Mouse (Mus musculus) adipocyte (in vitro differentiated cells): ENCODE data around the gene Tmbim6.
A peak's percentile ranks its signal among the peaks of the same experiment; 100 is the strongest.

Experiments used
- DNase-seq: peaks from one replicate; pipeline ENCODE4 v3.0.0-alpha.2; 2016; ENCODE audit warnings: low spot score

The Tmbim6 gene

DNA sequence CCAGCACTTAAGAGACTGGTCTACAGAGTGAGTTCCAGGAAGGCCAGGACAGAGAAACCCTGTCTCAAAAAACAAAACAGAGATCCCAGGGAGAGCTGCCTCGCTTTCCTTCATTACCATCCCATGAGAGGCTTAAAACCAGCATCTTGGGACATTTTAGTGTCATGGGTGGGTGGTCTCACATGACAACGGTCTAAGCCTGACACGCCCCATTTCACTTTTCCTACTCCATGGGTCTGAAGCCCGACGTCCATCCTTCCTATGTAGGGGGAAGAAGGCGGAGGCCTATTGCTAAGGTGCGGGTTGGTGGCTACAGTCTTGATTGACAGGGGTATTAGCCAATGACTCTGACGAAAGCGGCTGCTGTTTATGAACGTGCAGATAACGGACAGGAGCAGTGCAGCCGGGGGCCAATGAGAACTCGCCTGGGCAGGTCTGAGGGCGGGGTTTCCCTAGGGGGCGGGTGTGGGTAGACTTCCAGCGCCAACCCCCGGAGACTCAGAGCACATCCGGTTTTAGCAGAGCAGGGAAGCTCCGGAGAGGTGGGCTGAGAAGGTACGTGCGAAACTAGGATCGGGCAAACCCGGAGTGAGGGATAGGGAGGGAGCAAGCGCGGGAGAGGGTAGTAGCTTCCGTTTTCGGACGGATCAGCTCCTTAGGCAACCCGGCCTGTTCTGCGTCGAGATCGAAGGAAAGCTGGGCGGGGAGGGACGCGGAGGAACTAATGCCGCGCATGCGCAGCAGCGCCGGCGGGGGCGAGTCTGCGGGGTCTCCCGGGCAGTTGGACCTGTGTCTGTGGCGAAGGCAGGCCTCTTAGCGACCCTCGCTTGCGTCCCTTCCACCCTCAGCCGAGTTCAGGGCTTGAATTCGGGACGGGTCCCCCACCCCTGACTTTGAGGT lies at the start of gene Tmbim6:
Gene Tmbim6 (plus strand): TSS at position 397 of the 900 bp plus-strand sequence.
- peak; percentile 100 for DNase-seq

DNA sequence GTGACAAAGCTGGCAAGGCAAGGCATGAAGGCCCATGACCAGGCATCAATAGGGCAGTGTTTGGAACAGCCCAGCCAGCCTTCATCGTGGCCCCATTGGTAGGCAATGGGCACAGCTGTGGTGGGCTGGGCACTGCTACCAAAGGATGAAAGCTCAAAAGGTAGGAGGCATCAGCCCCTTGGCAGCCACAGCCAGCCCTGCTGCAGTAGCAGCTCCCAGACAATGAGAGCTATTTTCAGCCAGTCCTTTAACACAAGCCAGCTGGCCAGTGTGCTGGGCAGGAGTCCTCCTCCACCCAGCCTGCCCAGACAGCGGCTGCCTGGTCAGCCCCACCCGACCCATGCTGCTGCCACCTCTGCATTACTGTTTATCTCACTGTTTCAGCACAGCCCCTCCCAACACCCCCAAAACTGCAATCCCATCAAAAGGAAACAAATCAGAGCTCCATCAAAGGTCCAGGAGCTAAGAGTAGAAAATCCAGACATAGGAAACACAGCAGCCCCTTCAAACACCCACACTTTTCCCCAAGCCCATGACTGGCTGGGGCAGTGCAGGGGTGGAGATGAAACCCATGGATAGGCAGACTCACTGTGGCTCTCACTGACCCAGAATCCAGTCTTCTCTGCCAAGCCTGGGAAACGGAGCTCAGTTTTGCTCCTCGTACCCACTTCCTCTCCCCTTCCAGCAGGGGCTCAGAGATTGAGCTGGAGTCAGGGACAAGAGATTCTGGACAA lies 49.1 kb upstream of the Tmbim6 start:
- peak; percentile 57 for DNase-seq

DNA sequence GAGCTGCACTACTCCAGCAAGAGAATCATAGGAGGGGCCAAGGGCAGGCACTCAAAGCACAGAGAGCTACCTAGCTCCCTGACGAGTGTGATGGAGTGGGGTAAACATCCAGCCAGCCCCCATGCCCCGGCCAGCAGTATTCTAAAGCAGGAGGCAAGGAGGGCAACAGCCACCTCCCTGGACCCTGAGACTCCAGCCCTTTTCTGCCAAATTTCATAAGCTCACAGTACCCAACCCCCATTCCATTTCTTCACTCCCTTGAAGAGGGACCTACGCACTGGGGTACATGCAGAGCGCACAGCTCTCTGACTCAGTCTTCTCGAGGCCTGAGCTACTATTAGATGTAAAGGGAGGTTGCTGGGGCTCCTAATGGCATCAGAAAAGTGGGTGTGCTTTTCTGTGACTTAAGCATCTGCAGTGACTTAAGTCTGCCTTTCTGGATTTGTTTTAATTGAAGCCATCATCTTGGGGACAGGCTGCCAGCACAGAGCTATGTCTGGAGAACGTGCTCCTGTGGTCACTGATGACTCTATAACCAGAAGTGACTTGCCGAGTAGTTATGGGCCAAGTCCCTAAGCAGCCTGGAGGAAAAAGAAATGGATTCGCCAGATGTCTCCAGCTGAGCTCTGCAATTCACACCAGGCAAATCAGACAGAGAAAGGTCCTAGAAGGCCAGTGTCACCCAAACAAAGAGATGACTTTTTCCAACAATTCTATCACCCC lies 48.4 kb upstream of the Tmbim6 start:
- DNase-seq, result no peak

DNA sequence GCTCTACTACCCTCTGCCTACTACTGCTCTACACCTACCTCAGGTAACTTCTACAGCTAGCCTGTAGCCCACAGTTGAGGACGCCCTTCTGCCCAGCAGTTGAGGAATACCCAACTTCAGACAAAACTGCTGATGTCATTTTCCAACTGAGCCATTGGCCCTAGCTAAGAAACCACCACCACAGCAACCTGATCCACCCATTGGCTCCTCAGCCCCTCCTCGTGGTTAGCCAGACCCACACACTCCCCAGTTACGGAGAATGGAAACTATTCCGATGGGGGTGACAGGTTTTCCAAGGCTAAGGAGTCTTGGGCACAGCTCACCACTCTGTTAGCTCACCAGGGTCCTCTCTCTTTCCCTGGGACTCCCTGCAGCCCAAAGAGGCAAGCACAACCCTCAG lies 47.7 kb upstream of the Tmbim6 start:
- no peak for DNase-seq

DNA sequence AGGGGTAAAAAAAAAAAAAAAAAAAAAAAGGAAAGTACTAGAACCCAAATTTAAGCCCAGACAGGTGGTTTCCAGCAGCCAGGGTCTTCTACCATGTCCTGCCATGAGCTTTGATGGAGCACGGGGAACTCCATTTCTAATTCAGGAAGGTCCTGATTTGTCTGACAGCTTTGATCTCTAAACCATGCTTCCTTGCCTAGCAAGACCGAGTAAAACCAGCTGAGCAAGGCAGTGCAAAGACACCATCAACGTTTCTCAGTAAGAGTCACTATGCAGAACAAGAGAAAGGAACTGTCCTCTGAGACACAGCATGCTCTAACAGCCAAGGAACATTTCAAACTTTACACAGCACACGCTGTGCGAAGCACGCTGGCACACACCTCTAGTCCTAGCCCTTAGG lies 41.1 kb upstream of the Tmbim6 start:
- no peak for DNase-seq

DNA sequence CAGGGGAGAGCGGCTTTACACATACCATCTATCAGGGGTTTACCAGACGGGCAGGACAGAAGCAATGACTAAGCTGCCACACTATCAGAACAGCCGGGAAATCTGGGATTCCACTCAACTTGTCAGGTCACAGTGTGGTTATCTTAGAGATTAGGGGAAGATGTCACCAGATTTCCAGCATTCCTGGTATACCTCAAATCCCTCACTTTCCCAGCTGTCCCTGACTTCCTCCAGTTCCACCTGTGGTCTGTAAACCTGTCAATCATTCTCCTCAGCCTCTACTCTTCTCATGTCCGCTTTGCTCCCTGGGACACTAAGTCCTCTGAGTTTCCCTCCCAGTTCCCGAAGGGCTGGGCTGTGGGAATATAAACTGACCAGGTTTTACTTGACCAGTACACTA lies 40.4 kb upstream of the Tmbim6 start:
- no peak for DNase-seq

DNA sequence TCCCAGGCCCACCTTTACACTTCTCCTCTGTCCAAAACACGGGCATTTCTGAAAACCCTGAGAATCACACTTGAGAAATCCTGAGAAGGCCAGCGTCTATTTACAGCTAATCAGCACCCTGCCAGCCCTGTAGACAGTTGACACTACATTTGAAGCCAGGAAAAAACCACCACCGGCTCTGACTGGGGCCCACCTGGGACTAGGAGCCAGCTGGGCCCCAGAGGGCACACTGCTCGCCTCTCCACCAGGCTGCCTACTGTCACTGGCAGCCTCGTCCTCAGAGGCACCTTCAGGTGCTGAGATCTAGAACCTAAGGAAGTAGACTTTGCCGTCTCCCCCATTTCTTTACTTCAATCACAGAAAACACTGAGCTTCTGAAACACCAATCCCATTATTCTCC lies 37.0 kb upstream of the Tmbim6 start:
- DNase-seq, result no peak

DNA sequence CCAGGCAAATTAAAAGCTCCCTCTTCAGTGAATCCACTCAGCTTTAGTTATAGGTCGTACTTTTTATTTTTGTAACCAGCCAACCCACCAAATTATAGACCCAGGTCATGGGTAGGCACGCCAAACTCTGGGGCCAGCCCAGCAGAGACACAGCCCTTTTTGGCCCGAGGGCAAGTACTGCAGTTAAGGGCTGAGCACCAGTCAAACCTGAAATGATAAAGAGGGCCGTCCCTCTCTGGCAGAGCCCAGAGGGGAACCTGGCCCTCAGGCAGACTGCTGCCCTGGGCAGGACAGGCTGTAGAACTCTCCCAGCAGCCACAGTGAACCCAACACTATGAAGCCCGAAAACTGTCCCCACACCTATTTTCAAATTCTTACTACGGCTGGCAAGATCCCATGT lies 36.2 kb upstream of the Tmbim6 start:
- no peak for DNase-seq

DNA sequence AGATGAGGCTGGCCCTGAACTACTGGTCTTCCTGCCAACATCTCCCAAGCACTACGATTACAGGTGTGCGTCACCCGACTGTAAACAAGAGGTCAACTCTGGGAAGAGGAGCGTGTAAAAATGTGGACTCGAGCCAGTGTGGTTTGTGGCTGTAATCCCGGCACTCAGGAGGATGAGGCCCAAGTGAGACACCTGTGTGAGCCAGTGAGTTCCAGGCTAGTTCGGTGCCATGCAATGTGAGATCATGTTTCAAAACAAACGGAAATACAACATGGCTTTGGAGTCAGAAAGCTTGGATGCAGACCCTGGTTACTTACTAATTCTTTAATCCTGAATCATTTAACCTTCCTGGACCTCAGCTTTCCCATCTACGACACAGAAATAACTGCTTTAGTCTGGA lies 33.7 kb upstream of the Tmbim6 start:
- DNase-seq, result no peak

DNA sequence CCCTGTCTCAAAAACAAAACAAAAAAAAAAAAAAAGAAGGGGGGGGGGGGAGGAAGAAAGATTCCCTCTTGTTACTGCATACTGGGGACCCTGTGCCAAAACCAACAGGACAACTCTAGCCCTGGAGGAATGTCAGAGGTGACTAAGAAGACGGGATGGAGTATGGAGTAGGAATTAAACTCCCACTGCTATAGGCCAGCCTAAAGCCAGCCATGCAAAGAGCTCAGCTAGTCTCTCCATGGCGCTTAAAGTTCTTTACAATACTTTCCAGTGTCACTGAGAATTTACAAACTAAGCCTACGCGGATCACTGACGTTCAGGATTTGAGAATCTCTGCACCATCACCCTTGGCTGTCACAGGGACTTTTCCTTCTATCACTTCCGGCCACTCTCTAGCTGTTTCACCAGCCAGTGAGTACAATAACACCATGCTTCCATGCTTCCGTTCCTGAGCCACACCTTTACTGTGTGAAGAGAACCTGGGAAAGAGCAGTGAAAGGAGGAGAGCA lies 28.6 kb upstream of the Tmbim6 start:
- DNase-seq, result no peak

DNA sequence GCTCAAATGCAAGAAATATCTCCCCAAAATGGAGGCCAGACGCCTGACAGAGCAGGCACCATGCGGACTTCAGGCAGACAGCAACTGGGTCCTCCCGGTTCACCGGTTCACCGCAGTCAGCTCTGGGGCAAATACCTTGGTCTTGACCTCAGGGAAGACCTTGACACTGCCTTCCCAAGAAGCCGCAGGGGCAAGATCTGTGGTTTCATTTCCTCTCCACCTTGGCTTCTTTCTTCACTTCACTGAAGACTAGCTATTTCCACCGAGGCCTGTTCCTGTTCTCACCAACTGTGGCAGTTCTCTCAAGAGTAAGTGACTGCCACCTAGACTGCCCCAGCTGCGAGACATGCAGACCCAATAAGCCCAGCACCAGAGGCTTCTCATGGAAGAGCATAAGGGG lies 27.8 kb upstream of the Tmbim6 start:
- no peak for DNase-seq

DNA sequence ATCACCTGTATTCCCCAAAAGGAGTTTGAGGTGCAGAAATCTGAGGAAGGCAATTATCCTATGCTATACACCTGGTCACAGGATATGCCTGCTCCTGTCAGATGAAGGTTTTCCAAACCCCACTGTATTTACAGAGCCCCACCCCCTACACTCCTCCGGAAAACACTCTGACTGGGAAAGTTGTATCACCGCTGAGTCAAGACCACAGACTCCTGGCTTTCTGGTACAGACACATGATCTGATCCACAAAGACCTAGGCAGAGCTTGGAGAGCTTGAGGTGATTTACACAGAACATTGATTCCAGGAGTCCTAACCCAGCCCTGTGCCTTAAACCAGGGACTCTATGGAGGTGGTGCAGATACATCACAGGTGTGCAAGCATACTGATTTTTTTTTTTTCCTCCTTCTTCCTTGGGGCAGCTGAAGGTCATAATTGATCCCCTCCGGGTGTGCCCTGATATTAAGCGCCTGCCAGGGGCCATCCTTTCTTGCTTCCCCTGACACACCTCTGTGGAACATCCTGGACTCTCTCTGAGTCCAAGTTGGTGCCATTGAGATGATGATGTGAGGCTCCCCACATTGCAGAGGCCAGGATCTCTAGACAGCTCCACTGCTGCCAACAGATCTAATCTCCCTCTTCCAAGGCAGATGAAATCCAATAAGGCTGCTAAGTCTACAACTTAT lies 24.0 kb upstream of the Tmbim6 start:
- DNase-seq, result no peak

DNA sequence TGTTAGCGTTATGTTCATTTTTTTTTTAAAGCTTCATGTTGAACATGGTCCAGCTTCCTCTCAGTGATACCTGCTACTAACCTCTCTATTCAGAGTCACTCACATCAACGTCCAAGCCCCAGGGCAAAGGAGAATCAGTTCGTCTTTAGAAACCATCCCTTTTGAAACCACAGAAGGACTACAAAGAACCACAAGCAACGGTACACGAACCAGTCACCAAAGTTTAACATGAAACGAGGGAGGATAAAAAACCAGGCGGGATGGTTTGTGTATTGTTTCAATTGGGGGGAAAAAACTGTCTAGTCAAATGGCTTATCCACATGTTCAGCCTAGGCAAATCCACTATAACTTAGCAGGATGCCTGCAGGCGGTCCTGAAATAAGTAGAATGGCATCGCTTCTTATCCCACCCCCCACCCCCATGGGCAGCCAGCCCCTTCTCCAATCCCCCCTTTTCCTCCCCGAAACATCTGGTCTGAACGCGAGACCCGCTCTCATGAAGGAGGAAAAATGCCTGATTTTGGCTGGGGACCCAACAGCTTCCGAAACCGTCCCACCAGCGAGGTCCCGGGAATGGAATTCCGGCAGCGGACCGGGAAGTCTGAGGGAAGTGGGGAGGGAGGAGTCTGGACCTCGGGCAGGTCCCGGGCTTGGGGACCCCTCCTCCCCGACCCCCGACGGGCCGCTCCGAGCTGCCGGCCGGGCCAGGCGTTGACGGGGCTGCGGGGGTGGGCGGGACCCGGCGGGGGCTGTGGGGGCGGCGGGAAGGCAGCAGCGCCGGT lies 23.1 kb upstream of the Tmbim6 start:
- no peak for DNase-seq

DNA sequence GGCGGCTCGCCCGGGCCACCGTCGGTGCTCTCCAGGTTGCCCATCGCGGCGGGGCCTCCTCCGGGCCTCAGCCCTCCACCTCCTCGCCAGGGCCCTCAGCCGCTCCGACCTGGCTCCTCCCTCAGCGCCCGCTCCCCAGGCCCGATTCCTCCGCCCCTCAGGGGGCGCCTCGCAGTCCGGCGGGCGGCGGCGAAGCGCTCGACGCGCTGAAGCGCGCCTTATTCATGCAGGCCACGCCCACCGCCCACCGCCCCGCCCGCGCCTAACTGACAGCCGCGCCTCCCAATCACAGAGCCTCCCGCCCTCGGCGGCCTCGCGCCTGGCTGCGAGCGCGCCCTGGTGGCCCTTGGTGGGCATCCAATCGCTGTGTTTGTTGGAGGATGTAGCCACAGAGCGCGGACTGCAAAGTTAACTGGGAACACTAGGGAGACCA lies 22.4 kb upstream of the Tmbim6 start, which contains the start of gene Fmnl3:
Gene Fmnl3 (minus strand): TSS at position 224 of the 433 bp plus-strand sequence.
- DNase-seq, result peak; percentile 91

DNA sequence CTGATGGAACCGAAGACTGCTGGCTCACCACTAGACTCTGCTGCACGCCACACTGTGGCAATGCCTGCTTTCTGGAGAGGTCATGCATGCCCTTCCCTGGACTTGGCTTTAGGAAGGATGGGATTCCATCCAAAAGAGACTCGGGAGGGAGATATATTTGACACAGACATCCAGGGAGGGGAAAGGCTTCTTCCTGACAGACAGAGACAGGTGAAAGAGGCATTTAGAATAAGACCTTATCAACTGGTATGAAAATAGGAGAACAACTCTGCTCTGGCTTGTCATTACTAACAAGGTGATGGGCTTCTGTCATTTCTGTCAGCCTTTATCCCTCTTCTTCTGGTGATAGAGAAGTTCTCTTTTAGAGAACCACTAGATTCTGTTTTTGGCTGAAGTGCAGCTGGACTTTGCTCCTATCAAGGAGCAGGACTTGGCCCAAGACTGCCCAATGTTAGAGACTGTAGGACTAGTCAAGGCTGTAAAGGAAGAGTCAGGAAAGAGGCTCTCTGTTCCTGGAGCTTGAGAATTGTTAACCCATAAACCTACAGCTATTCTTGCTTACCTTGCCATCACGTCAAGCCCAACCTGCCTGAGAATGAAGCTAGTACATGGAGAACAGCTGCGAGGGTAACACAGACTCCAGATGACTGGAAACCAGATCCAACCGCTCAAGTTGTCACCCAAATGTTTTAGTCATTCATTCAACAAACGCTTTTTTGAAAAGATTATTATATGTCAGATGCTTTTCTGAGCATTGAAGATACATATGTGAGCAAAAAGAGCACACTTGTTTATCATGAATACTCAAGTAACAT lies 20.9 kb upstream of the Tmbim6 start:
- no peak for DNase-seq

DNA sequence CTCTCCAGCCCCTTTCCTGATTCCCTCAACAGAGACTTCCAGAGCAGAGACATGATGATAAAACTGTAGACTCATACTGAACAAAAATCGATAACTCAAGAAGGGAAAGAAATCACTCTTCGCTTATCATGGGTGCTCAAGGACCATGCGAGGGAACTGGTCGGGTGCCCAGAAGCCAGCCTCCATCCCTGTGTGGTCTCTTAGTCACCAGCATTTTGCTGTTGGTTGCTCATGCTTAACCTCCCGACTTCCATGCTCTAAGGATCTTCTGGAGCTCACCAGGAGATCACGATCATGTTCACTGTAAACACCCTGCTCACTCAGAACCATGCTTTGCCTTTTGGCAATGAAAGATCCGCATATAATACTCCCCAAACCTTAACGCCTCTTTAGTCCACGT lies 19.9 kb upstream of the Tmbim6 start:
- DNase-seq, result no peak

DNA sequence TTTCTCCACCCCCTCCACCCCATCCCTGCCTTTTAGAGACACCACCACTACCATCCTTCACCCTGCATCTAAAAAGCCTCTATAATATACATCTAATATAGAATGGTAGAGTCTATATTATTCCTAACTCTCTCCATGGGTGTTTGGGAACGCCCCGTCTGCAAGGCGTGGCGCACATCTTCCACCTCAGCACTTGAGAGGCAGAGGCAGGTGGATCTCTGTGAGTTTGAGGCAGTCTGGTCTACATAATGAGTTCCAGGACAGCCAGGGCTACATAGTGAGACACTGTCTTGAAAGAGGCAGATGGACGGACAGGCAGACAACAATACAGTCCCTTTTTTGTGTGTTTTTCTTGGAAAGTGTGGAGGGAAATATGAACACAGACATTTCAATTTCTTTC lies 17.6 kb upstream of the Tmbim6 start:
- DNase-seq, result no peak

DNA sequence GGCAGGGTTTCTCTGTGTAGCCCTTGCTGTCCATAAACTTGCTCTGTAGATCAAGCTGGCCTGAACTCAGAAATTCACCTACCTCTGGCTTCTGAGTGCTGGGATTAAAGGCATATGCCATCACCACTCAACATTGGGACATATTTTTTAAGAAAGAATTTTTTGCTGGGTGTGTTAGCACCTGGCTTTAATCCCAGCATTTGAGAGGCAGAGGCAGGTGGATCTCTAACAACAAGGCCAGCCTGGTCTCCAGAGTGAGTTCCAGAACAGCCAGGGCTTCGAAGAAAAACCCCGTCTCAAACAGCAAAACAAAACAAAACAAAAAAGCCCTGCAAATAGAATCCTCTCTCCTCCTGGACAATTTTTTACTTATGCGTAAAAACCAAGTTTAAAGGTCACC lies 17.1 kb upstream of the Tmbim6 start:
- DNase-seq, result no peak

DNA sequence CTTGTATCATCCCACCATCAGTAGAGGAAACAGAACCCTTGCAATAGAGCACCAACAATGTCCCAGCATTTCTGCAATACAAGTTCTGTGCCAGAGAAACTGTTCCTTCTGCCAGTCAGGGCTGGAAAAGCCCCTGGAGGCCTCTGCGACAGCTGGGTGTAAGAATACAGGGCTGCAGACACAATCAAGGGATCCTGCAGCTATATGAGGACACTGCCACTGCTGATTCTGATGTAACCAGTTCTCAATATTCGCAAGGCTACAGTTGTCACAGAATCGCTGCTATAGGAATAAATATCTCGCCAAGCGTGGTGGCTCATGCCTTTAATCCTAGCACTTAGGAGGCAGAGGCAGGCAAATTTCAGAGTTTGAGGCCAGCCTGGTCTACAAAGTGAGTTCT lies 16.4 kb upstream of the Tmbim6 start:
- DNase-seq, result no peak

DNA sequence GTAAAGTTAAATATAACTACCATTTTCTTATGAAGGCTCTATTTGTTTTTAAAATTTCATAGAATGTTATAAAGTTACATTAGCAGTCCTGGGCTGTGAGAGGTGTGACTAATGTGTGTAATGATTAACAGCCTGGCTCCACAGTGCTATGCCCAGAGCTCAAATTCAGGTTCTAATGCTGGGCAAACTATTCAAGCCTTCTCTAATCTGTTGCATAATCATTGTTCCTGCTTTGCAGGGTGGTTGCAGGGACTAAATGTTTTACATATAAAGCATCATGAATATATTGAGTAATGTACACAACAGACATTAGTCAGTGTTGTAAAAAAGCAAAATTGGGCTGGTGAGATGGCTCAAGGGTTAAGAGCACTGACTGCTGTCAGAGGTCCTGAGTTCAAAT lies 9.8 kb upstream of the Tmbim6 start:
- no peak for DNase-seq
